Mouse (Mus musculus) bone marrow, adult 2 months (tissue): Measurements from ENCODE around the gene Galnt18.

Source experiments
- CTCF ChIP-seq: fragments of 200-500 bp; IDR thresholded peaks from 2 replicates; pipeline ENCODE4 v1.5.1; 2011; ENCODE audit warnings: low read length, control low read depth; ENCODE audit not compliant: control insufficient read depth, insufficient read depth
- POLR2A ChIP-seq: fragments of 200-500 bp; IDR thresholded peaks from 2 replicates; pipeline ENCODE4 v1.6.1; 2011; ENCODE audit warnings: low read depth, mild to moderate bottlenecking, control low read depth, low read length, borderline replicate concordance; ENCODE audit not compliant: control insufficient read depth

- TF ChIP-seq CTCF (no peak), POLR2A (no peak)
These were observed 199.2 kb downstream of the Galnt18 start for GRCm38 (mm10) chr7:111580547-111580946.
